Mouse (Mus musculus) erythroid progenitor cell, adult 5-6 weeks (primary cell): ENCODE results near the gene Gm8122. TPM values are rescaled to one million over a fixed set of nuclear protein-coding genes. Genes with fewer than 3 reads are reported as not detected.
"Not testable (repeated sequence)": the region's sequence is repeated elsewhere in the genome, so short reads cannot be mapped to it uniquely, and the experiment has no call there.

ENCODE experiments used
- ATAC-seq: replicated peaks from 2 replicates; pipeline ENCODE4 v1.8.0; 2016; ENCODE audit warnings: moderate number of reproducible peaks, mild to moderate bottlenecking, moderate TSS enrichment, inconsistent platforms; ENCODE audit not compliant: poor library complexity, low FRiP score, severe bottlenecking
- total RNA-seq, 2 experiments: library from RNA; stranded (forward) in 1 of 2; stranded (reverse) in 1 of 2; fragments of 150-400 nt in 1 of 2; fragments of 186-747, 209-891 nt in 1 of 2; gene quantifications; 2 replicates each; pipeline versions ENCODE4 v1.2.3 to v1.2.4; 2015 to 2017; ENCODE audit warnings: low replicate concordance in 2 of 2

Gm8122 gene
- total RNA-seq (2015; ENCODE audit: low replicate concordance) (not detected in 2 replicates), total RNA-seq (2017; ENCODE audit: low replicate concordance) (not detected in 2 replicates)

DNA sequence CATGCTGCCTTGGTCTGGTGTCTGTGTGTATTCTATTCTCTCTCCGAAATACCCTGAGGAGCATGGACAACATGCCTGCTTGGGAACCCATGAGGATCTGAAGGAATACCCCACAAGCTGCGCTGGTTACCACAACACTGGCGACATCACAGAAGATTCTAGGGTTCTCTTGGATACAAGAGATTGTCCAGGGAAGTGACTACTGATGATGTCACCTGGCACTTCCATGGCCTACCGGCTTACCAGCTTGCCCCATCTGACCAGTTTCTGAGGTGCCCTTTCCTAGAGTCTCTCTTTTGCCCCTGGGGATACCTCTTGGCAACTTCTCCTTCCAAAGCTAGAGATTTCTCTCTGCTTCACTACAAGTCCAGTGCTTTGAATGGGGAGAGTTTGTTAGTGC, at the start of gene Gm8122:
Gm8122 (minus strand) TSS at position 101 of the 400 bp plus-strand sequence.
- ATAC-seq = not testable (repeated sequence)

DNA sequence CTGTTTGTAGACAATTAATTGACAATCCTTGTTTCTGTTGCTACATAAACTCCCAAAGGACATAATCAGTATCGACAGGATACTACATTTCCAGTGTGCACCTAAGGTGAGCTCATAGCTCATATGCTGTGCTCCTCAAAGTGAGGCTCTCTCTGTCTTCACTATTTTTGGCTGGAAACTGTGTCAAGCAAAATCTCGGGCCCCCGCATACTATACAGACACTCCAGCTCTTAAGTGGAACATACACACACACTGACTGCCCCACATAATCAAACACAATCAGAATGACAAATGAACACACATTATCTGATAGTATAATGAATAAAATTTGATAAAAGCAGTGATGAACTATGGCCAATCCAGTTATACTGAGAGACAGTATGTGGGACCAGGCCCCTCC, 43.6 kb upstream of the Gm8122 start:
- not testable (repeated sequence) for ATAC-seq

DNA sequence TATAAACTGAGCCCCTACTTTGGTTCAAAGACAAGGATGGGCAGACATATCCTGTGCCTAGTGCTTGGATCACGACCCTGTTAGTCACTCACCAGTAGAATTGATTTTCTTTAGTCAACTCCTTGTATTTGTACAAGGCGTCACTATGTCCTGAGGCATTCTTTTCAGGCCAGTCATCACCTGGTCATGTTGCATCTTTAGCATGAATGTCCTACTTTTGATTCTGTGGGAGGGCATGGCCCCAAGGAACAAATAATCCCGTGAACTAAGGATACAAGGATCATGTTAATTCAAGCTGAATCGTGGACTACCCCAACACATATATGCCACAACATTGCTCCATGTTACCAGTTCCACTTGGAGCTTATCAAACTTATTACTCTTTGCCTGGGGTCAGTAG, 43.0 kb upstream of the Gm8122 start:
- not testable (repeated sequence) for ATAC-seq

- not testable (repeated sequence) for ATAC-seq
Measured at GRCm38 (mm10) chr14:43277468-43277867, 42.4 kb upstream of the Gm8122 start.

DNA sequence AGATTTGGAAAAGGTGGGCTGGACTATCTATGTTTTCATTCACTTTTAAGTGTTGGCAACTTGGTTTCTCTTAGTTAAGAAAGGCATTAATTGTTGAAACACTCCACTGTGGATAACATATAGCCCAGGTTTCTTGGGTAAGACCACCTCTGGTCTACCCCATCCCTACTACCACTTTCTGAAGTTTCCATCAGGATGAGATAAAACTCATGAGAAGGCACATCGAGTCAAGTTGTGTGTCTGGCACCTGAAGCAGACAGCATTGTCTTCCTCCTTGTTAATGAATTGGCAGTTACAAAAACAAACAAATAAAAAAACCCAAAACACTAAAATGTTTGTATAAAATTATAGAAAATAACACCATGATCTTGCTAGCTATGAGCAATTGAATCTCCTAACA, 40.6 kb upstream of the Gm8122 start:
- not testable (repeated sequence) for ATAC-seq

- not testable (repeated sequence) for ATAC-seq
Measured at GRCm38 (mm10) chr14:43274986-43275511, 39.9 kb upstream of the Gm8122 start, which contains the start of gene Gm9732. Gene Gm9732 (plus strand): TSS chr14:43275036.

- not testable (repeated sequence) for ATAC-seq
Measured at GRCm38 (mm10) chr14:43273161-43273560, 38.1 kb upstream of the Gm8122 start.

DNA sequence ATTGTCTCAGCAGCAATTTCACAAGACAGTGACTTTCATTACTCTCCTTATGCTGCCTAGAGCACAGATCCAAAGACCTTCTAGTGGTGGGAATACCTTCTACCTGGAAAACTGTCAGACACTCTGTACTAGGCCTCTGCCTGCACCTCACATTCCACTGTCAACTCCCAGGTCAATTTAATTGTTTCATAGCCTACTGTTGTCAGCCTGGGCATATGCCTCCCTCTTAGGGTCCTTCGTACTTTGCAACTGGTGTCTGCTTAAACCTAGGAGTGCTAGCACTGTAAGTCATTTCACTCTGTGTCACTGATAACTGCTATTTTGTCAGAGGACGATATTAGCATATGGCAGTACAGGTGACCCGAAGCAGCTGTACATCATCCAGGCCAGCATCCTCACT, 34.1 kb upstream of the Gm8122 start:
- ATAC-seq = not testable (repeated sequence)

GRCm38 (mm10) chr14:43268521-43269084, 33.5 kb upstream of the Gm8122 start:
- not testable (repeated sequence) for ATAC-seq

- not testable (repeated sequence) for ATAC-seq
Measured at GRCm38 (mm10) chr14:43263421-43263820, 28.3 kb upstream of the Gm8122 start.

GRCm38 (mm10) chr14:43258349-43258748, 23.2 kb upstream of the Gm8122 start, which contains the start of gene Gm8126:
Gene Gm8126 (plus strand): TSS chr14:43258649.
- ATAC-seq = not testable (repeated sequence)

DNA sequence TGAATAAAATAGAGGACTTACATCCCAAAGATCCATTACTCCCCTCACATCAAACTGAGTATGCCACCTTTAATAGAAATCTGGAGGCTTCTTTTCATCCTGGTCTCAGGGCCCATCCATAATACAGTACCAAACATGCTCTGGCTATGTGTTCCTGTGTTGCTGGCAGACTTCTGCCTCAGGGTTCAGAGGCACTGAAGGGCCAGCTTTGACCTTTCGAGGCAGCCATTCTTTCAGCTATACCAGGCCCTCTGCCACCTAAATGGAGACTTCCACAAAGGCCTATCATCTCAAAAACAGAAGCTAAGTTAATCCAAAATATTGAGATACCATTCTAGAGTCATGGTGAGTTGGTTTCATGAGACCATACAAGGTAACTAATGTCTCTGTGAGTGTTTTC, 21.4 kb upstream of the Gm8122 start:
- ATAC-seq = not testable (repeated sequence)

- not testable (repeated sequence) for ATAC-seq
Measured at GRCm38 (mm10) chr14:43250549-43251253, 15.6 kb upstream of the Gm8122 start.

- ATAC-seq = 0 out of 2 replicates have a peak, but pooled peaks have one; percentile 34
Measured at GRCm38 (mm10) chr14:43249611-43250170, 14.6 kb upstream of the Gm8122 start.

- not testable (repeated sequence) for ATAC-seq
Measured at GRCm38 (mm10) chr14:43237769-43238168, 2.7 kb upstream of the Gm8122 start.

Other genes starting within 250 kb of the Gm8122 start
- not detected in 2 replicates for gene Gm8082, start 241.7 kb downstream of the Gm8122 start, total RNA-seq (2015; ENCODE audit: low replicate concordance)
- gene Gm8082, start 241.7 kb downstream of the Gm8122 start, total RNA-seq (2017; ENCODE audit: low replicate concordance) = not detected in 2 replicates
- not detected in 2 replicates for gene Gm10376, start 219.7 kb downstream of the Gm8122 start, total RNA-seq (2015; ENCODE audit: low replicate concordance)
- not detected in 2 replicates for gene Gm10376, start 219.7 kb downstream of the Gm8122 start, total RNA-seq (2017; ENCODE audit: low replicate concordance)
- not detected in 2 replicates for gene Gm8094, start 158.7 kb downstream of the Gm8122 start, total RNA-seq (2015; ENCODE audit: low replicate concordance)
- not detected in 2 replicates for gene Gm8094, start 158.7 kb downstream of the Gm8122 start, total RNA-seq (2017; ENCODE audit: low replicate concordance)
- not detected in 2 replicates for gene Gm8104, start 134.7 kb downstream of the Gm8122 start, total RNA-seq (2015; ENCODE audit: low replicate concordance)
- not detected in 2 replicates for gene Gm8104, start 134.7 kb downstream of the Gm8122 start, total RNA-seq (2017; ENCODE audit: low replicate concordance)
- not detected in 2 replicates for gene Gm7233, start 55.4 kb downstream of the Gm8122 start, total RNA-seq (2015; ENCODE audit: low replicate concordance)
- not detected in 2 replicates for gene Gm7233, start 55.4 kb downstream of the Gm8122 start, total RNA-seq (2017; ENCODE audit: low replicate concordance)
- not detected in 2 replicates for gene Gm8126, start 23.3 kb upstream of the Gm8122 start, total RNA-seq (2015; ENCODE audit: low replicate concordance)
- gene Gm8126, start 23.3 kb upstream of the Gm8122 start, total RNA-seq (2017; ENCODE audit: low replicate concordance) = not detected in 2 replicates
- not detected in 2 replicates for gene Gm9732, start 39.7 kb upstream of the Gm8122 start, total RNA-seq (2015; ENCODE audit: low replicate concordance)
- not detected in 2 replicates for gene Gm9732, start 39.7 kb upstream of the Gm8122 start, total RNA-seq (2017; ENCODE audit: low replicate concordance)
- not detected in 2 replicates for gene Gm8127, start 58.5 kb upstream of the Gm8122 start, total RNA-seq (2015; ENCODE audit: low replicate concordance)
- gene Gm8127, start 58.5 kb upstream of the Gm8122 start, total RNA-seq (2017; ENCODE audit: low replicate concordance) = not detected in 2 replicates
- not detected in 2 replicates for gene 1700001F09Rik, start 112.5 kb upstream of the Gm8122 start, total RNA-seq (2015; ENCODE audit: low replicate concordance)
- not detected in 2 replicates for gene 1700001F09Rik, start 112.5 kb upstream of the Gm8122 start, total RNA-seq (2017; ENCODE audit: low replicate concordance)
- gene Gm8138, start 181.0 kb upstream of the Gm8122 start, total RNA-seq (2015; ENCODE audit: low replicate concordance) = not detected in 2 replicates
- gene Gm8138, start 181.0 kb upstream of the Gm8122 start, total RNA-seq (2017; ENCODE audit: low replicate concordance) = not detected in 2 replicates